Mouse (Mus musculus) midbrain, embryonic 10.5 days (tissue): ENCODE data around the gene Atp5mpl. TPM values are rescaled to one million over a fixed set of nuclear protein-coding genes. Genes with fewer than 3 reads are reported as not detected.
A peak's percentile ranks its signal among the peaks of the same experiment; 100 is the strongest.
"Not testable (repeated sequence)": the region's sequence is repeated elsewhere in the genome, so short reads cannot be mapped to it uniquely, and the experiment has no call there.

Experiments used
- DNase-seq: peaks from one replicate; pipeline ENCODE4 v3.0.0-alpha.2; 2017; ENCODE audit warnings: low spot score
- H3K27ac ChIP-seq: fragments of 300-500 bp; sonication (generic); replicated peaks from 2 replicates; pipeline ENCODE4 v1.5.1; 2016; ENCODE audit warnings: mild to moderate bottlenecking
- H3K27me3 ChIP-seq: fragments of 300-500 bp; sonication (generic); 2 replicates; pipeline ENCODE4 v1.6.1; 2016; ENCODE audit warnings: low read depth, mild to moderate bottlenecking; ENCODE audit not compliant: poor library complexity, severe bottlenecking
- H3K36me3 ChIP-seq: fragments of 300-500 bp; sonication (generic); 2 replicates; pipeline ENCODE4 v1.6.1; 2016; ENCODE audit warnings: mild to moderate bottlenecking, moderate library complexity
- H3K4me1 ChIP-seq: fragments of 300-500 bp; sonication (generic); 2 replicates; pipeline ENCODE4 v1.6.1; 2016
- H3K4me3 ChIP-seq: fragments of 300-500 bp; sonication (generic); 2 replicates; pipeline ENCODE4 v1.5.1; 2016; ENCODE audit warnings: mild to moderate bottlenecking, moderate library complexity
- H3K9me3 ChIP-seq: fragments of 300-500 bp; sonication (generic); replicated peaks from 2 replicates; pipeline ENCODE4 v1.6.1; 2016; ENCODE audit warnings: mild to moderate bottlenecking
- WGBS: fragments of 180-500 bp; shearing (Covaris S2); methylation state at CpG from one replicate; pipeline ENCODE4 v1.1.7; 2016; 5-methylcytosine and 5-hydroxymethylcytosine counted together
- polyA plus RNA-seq: library from polyadenylated mRNA; unstranded; fragments of >200 nt; fragmentation: Nextera tagmentation; extraction: Ambion mirVana; gene quantifications from 2 replicates; pipeline ENCODE4 v1.2.1, GENCODE M21; 2016

Gene Atp5mpl
- polyA plus RNA-seq, 1 experiment from 2014 or later, result 585 TPM

DNA sequence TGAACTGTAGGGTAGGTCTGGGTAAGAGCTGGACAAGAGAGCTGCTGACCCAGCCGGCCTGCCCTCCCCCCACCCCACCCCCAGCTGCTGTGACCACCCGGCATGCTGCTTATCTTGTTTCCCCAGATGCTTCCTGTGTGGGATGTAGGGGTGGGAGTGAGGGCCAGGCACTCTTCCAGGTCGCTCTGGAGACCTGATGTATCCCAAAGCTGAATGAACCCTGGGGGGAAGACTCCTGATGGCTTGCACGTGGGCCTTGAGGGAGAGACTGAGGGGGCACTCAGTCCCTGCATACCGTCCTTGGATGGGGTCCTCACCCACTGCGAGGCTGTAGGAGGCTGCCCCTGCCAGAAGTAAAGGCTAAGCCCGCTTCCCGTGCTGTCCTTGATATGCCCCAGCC, 21.7 kb downstream of the Atp5mpl start:
- Histone ChIP-seq H3K9me3 (no peaks in the 10 kb centered on the region), H3K27me3 (no peaks in the 10 kb centered on the region), H3K4me1 (peaks cover 18% of the 10 kb centered on the region), H3K36me3 (no peaks in the 10 kb centered on the region), H3K27ac (peak overlapping the region; percentile 29), H3K4me3 (no peak overlapping the region)
- WGBS, result 79% methylated on average over 8 of the region's 8 CpGs
- DNase-seq, result no peak

- WGBS, result 69% methylated on average over 18 of the region's 20 CpGs
- not testable (repeated sequence) for H3K27me3 ChIP-seq, DNase-seq, H3K4me3 ChIP-seq, H3K9me3 ChIP-seq, H3K36me3 ChIP-seq
- Histone ChIP-seq H3K4me1 (peaks cover 18% of the 10 kb centered on the region), H3K27ac (0 out of 2 replicates have a peak overlapping the region, but pooled peaks have one; percentile 67)
Measured at GRCm38 (mm10) chr12:111944065-111944987, 22.5 kb downstream of the Atp5mpl start.

DNA sequence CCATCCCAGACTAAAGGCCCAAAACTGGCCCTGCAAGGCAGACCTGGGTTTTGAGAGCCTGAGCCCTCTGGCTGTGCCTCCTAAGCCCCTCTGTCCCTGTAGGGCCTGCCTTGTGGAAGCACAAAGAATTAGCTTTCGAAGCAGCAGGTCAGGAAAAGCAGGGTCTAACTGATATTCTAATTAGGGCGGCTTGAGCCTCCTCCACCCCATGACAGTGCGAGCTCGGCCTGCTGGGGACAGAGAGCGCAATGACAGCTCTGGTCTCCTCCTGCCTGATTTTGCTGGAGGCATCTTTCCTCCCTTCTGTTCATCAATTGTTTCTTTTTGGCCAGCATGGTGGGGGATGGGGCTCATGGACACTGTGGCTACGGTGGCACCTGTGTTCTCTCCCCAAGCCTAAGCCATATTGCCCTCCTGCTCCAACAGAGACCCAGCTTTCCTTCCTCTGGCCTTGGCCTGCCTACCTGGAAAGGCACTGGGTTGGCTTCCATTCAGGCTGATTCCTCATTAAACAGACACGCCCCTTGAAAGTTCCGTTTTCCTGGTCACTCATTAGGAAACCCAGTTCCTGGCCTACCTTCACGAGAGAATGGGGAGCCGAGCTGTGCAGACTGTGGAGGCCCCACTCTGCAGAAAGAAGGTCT, 23.2 kb downstream of the Atp5mpl start:
- Histone ChIP-seq H3K36me3 (no peaks in the 10 kb centered on the region), H3K27me3 (no peaks in the 10 kb centered on the region), H3K9me3 (no peaks in the 10 kb centered on the region), H3K4me3 (no peak overlapping the region), H3K27ac (peak overlapping the region; percentile 67), H3K4me1 (peaks cover 18% of the 10 kb centered on the region)
- no peak for DNase-seq
- 71% methylated on average over 10 of the region's 10 CpGs for WGBS

GRCm38 (mm10) chr12:111938623-111939177, 28.1 kb downstream of the Atp5mpl start:
- WGBS, result 68% methylated on average over 1 of the region's 1 CpGs

GRCm38 (mm10) chr12:111936706-111937550, 29.8 kb downstream of the Atp5mpl start:
- H3K9me3 ChIP-seq, result no peaks in the 10 kb centered on the region
- no peak overlapping the region for H3K4me3 ChIP-seq
- WGBS, result 50% methylated on average over 24 of the region's 24 CpGs
- no peaks in the 10 kb centered on the region for H3K27me3 ChIP-seq
- no peaks in the 10 kb centered on the region for H3K36me3 ChIP-seq
- DNase-seq, result no peak
- H3K4me1 ChIP-seq, result peaks cover 27% of the 10 kb centered on the region
- H3K27ac ChIP-seq, result 0 out of 2 replicates have a peak overlapping the region, but pooled peaks have one; percentile 17

More at GRCm38 (mm10) chr12:111938623-111939177, 28.1 kb downstream of the Atp5mpl start:
- H3K27me3 ChIP-seq, result no peaks in the 10 kb centered on the region
- H3K27ac ChIP-seq, result no peak overlapping the region
- no peak overlapping the region for H3K4me3 ChIP-seq
- no peaks in the 10 kb centered on the region for H3K36me3 ChIP-seq
- DNase-seq, result no peak
- H3K4me1 ChIP-seq, result peaks cover 26% of the 10 kb centered on the region
- H3K9me3 ChIP-seq, result no peaks in the 10 kb centered on the region

DNA sequence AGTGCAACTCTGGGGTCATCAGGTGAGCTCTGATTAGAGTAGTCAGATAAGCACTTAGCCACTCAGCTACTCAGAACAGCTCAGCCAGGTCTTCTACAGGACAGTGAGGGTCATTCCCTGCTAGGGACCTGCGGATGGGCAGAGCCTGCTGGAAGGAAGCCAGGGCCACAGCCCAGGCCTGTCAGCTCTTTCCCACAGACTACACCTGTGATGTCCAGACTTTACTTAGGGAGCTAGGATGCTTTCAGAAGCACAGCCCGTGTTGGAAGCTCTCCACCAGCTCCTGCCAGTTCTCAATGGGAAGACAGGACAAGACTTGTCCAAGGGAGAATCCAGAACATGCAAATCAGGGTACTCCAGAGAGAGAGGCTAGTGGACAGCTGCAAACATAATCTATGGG, 32.8 kb downstream of the Atp5mpl start:
- Histone ChIP-seq H3K4me1 (peaks cover 35% of the 10 kb centered on the region), H3K9me3 (no peaks in the 10 kb centered on the region), H3K27me3 (no peaks in the 10 kb centered on the region), H3K4me3 (no peak overlapping the region), H3K27ac (no peak overlapping the region), H3K36me3 (no peaks in the 10 kb centered on the region)
- no peak for DNase-seq
- 83% methylated on average over 2 of the region's 2 CpGs for WGBS

- H3K4me1 ChIP-seq, result peaks cover 35% of the 10 kb centered on the region
- H3K36me3 ChIP-seq, result no peaks in the 10 kb centered on the region
- H3K27me3 ChIP-seq, result no peaks in the 10 kb centered on the region
- H3K27ac ChIP-seq, result no peak overlapping the region
- DNase-seq, result no peak
- 71% methylated on average over 11 of the region's 11 CpGs for WGBS
- H3K9me3 ChIP-seq, result no peaks in the 10 kb centered on the region
- H3K4me3 ChIP-seq, result no peak overlapping the region
Measured at GRCm38 (mm10) chr12:111933032-111933704, 33.6 kb downstream of the Atp5mpl start.

DNA sequence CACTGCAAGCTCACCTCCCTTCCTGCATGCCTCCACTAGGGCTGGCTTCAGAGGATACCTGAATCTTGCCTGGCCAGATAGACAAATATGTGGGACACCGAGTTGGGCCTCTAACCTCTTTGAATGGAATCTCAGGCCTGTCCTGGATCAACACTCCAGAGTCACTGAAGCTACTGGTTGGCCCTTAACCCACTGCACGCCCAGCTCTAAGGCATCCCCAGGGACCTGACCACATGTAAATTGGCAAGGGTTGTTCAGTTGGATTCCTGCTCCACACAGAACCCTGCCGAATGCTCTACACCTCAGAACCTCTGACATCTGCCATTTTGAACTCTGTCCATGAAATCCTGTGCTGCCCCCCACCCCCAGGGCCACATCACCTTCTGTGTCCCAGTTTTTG, 34.3 kb downstream of the Atp5mpl start:
- WGBS, result 74% methylated on average over 3 of the region's 3 CpGs
- H3K4me3 ChIP-seq, result no peak overlapping the region
- H3K4me1 ChIP-seq, result peaks cover 30% of the 10 kb centered on the region
- no peak overlapping the region; the same call in 1 of the 2 replicates for H3K27ac ChIP-seq
- no peaks in the 10 kb centered on the region for H3K9me3 ChIP-seq
- H3K27me3 ChIP-seq, result no peaks in the 10 kb centered on the region
- no peak for DNase-seq
- no peaks in the 10 kb centered on the region for H3K36me3 ChIP-seq

DNA sequence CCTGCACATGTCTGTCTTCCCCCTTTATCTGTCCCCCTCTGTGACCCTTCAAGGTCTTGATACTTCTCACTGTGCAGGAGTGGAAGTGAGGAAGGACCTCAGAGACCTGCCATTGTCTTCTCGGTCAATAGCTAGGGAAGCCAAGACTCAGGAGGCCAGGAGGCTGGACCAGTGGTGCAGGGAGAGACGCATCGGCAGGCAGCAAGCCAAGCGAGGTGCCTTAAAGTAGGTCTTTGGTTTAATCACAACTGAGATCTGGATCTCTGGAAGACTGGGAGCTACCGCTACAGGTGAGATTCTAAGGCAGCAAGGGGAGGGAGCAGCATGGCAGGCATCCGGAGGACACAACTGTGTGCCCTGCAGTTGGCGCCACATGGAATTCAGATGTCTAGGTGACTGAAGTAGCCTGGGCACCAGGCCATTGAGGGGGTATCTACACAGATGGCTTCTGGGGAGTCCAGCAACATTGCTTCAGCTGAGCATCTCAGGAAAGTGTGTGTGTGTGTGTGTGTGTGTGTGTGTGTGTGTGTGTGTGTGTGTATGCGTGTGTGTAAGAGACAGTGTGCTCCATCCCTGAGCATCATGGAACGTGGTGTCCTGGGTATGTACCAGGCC, 35.3 kb downstream of the Atp5mpl start:
- no peak for DNase-seq
- Histone ChIP-seq H3K9me3 (no peaks in the 10 kb centered on the region), H3K27me3 (no peaks in the 10 kb centered on the region), H3K27ac (no peak overlapping the region), H3K4me3 (no peak overlapping the region), H3K4me1 (peaks cover 20% of the 10 kb centered on the region), H3K36me3 (no peaks in the 10 kb centered on the region)
- 84% methylated on average over 9 of the region's 9 CpGs for WGBS

- Histone ChIP-seq H3K27me3 (no peaks in the 10 kb centered on the region), H3K4me1 (peaks cover 17% of the 10 kb centered on the region), H3K27ac (no peak overlapping the region), H3K36me3 (no peaks in the 10 kb centered on the region), H3K4me3 (no peak overlapping the region), H3K9me3 (no peaks in the 10 kb centered on the region)
- 90% methylated on average over 18 of the region's 18 CpGs for WGBS
- DNase-seq, result no peak
Measured at GRCm38 (mm10) chr12:111928411-111928966, 38.3 kb downstream of the Atp5mpl start.

- 79% methylated on average over 1 of the region's 1 CpGs for WGBS
Measured at GRCm38 (mm10) chr12:111927338-111927737, 39.4 kb downstream of the Atp5mpl start.

More at GRCm38 (mm10) chr12:111927338-111927737, 39.4 kb downstream of the Atp5mpl start:
- Histone ChIP-seq H3K9me3 (no peaks in the 10 kb centered on the region), H3K27ac (no peak overlapping the region), H3K27me3 (no peaks in the 10 kb centered on the region), H3K4me1 (peaks cover 12% of the 10 kb centered on the region), H3K36me3 (no peaks in the 10 kb centered on the region), H3K4me3 (no peak overlapping the region)
- no peak for DNase-seq
